Mouse (Mus musculus) G1E (cell line): Measurements from ENCODE around the gene Extl2.

Experiments
- CTCF ChIP-seq: IDR thresholded peaks from 2 replicates; pipeline ENCODE4 v1.5.1; 2012; ENCODE audit warnings: low read depth, low read length, inconsistent platforms, mixed read lengths
- TAL1 ChIP-seq: conservative IDR thresholded peaks from 2 replicates; pipeline ENCODE4 v1.6.1; 2012; ENCODE audit warnings: low read depth, low read length, inconsistent platforms, mixed read lengths

- TF ChIP-seq CTCF: no peak
- no peak for TF ChIP-seq TAL1
Observed at GRCm38 (mm10) chr3:116016116-116016515, 8.9 kb downstream of the Extl2 start.
